Mouse (Mus musculus) spleen, adult 2 months (tissue): ENCODE data around the gene Pde4d.

Experiments
- CTCF ChIP-seq: fragments of 200-500 bp; IDR thresholded peaks from 2 replicates; pipeline ENCODE4 v1.5.1; 2011; ENCODE audit warnings: mild to moderate bottlenecking, inconsistent platforms; ENCODE audit not compliant: insufficient read depth, insufficient read length, insufficient replicate concordance; ENCODE audit errors: extremely low read depth
- POLR2A ChIP-seq: fragments of 200-500 bp; IDR thresholded peaks from 2 replicates; pipeline ENCODE4 v1.6.1; 2011; ENCODE audit warnings: low read depth, low read length, inconsistent platforms

DNA sequence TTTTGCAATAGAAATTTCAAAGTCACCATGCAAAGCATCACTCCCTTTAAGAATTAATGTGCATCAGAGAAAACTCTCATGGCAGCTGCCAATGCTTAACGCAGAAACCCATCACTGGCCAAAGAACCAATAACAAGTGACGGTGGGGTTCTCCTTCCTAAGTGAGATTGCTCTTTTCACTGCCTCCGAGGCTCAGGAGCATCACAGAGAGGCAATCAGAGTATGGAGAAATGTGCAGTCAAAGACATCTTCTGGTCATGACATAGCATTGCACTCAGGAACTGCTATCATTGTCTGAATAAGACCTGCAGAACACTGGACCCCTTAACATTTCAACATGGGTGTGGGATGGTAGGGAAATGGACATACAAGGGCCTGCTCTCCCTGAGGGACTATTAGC is 892.2 kb downstream of the Pde4d start:
- TF ChIP-seq CTCF = no peak
- no peak for TF ChIP-seq POLR2A
